Comparison of ENCODE assay signal across 11 mouse cellular contexts in the genomic region with DNA sequence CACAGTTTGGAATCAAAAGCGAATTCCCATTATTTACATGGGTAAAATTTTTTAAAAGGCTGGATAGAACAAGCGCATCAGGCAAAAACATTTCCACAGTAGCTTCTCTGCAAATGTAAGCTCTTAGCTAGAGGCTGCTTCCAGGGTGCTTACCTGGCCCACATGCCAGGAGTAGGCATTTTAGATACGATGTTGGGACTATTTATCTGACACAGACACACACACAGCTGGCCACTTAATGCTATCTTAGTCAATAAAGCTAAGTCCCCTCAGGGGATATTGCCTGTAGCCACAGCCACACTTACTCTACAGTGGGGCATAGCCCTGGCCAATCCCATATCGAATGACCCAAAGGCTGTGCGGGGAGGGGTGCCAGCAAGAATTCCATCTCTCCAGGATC.
"Had no signal": no experiment of that assay in that cellular context is flagged by ENCODE, and none has a peak within 500 bp of the region (broad histone marks: within the 10 kb centered on the region; RNA-seq: fewer than 3 reads in every experiment).

No protein-coding gene starts in this region.

- DNase-seq: kidney, adult 11 months; kidney, adult 9 months; lung, postnatal 14 days; right cerebral cortex, postnatal 14 days; thymus, postnatal 4 days had no signal

- H3K9ac ChIP-seq: limb, embryonic 15.5 days; midbrain, embryonic 13.5 days had no signal

- ATAC-seq: midbrain, embryonic 13.5 days had no signal

- H3K27ac ChIP-seq: kidney, postnatal 0 days; left cerebral cortex, adult 2 months; limb, embryonic 15.5 days; macrophage; midbrain, embryonic 13.5 days; stomach, postnatal 0 days had no signal

- H3K36me3 ChIP-seq: limb, embryonic 15.5 days; midbrain, embryonic 13.5 days had no signal

- H3K9me3 ChIP-seq: limb, embryonic 15.5 days; midbrain, embryonic 13.5 days had no signal

- H3K4me3 ChIP-seq: left cerebral cortex, adult 2 months; midbrain, embryonic 13.5 days had no signal
